Mouse (Mus musculus): ENCODE data around the gene Dgkz.
A peak's percentile ranks its signal among the peaks of the same experiment; 100 is the strongest.

Dgkz gene

DNA sequence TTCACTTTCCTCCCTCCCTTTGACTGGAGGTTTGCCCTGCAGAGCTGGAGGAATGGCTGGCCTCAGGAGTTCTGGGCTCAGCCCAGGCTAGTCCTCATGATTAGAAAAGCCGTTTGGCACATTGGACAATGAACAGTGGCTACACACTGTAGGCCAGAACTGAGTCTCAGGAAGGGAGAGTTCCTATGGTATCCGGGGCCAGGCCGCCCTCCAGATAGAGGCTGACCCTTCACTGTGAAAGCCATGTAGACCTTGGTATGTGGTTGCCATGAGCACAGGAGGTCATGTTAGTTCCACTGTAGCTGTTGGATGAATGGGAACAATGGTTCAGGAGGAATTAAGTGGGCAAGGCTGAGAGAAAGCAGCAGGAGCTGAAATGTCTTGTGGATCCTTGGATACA lies 17.7 kb upstream of the Dgkz start:
- no peak for DNase-seq

DNA sequence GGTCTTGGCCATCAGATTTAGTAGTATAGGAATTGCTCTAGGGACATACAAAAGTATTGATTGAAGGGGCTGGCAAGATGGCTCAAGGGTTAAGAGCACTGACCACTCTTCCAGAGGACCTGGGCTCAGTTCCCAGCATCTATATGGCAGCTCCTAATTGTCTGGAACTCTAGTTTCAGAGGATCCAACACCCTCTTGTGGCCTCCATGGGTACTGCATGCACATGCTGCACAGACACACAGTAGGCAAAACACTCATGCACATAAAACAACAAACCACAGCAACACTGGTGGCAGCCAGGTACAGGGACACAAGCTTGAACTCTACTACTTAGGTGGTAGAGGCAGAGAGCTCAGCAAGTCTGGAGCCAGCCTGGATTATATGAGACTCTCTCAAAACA lies 14.1 kb upstream of the Dgkz start:
- no peak for DNase-seq

DNA sequence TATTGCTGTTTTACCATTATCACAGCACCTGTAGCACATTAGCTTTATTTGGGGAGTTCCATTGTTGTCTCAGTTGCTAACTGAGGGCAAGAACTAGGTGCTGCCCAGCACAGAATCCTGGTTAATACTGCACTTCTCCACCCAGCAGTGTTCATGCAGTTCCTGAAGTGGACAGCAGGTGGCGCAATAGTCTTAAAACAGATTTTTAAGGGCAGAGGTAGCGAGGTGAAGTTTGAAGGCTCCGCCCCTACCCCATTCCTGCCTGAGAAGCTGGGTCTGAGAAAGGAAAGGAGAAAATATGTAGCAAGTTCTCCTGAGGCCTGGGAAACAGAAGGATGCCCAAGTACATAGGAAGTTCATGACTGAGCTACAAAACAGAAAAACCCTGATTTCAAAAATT lies 11.9 kb upstream of the Dgkz start:
- DNase-seq = peak; percentile 90

DNA sequence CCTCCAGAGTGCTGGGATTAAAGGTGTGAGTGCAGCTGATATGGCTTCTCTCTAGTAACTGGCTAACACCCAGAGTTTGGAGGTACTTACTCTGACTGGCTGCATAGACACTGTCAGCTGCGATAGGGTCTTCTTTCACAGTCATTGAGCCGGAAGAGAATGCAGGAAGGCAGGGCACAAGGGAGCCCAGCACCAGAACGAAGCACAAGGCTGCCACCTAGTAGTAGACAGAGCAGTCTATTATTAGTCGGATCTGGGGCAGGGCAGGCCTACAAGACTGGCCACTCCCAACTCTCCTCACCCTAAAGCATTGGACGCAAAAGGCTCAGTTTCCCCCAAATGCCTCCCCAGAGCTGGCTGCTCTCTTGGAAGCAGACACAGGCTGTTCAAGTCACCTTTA lies 10.4 kb upstream of the Dgkz start:
- DNase-seq = peak; percentile 74

DNA sequence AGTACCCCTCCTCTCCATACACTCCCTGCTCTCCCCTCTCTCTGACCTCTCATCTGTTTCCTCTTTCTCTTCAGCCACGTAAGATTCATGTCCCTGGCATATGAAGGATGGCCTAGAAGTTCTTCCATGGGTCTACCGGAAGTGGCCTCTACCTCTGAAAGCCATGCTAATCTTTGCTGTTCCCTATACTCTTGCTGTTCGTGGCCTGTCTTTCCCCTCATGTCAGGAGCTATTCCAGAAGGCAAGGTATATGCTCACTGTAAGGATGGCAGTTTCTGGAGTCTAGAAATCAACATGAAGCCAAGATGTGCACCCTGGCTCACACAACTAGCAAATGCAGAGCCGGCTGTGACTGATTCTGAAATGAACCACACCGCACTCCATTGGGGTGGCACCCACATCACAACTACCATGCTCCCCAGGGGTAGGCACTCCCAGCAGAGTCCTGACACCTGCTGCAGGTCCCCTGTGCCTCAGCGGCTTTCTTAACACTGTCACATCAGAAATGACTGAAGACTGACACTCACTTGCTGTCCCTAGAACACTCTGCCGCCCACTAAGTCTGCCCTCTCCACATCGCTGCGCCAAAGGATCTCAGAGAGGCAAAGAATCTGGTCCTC lies 9.4 kb upstream of the Dgkz start:
- no peak for DNase-seq

DNA sequence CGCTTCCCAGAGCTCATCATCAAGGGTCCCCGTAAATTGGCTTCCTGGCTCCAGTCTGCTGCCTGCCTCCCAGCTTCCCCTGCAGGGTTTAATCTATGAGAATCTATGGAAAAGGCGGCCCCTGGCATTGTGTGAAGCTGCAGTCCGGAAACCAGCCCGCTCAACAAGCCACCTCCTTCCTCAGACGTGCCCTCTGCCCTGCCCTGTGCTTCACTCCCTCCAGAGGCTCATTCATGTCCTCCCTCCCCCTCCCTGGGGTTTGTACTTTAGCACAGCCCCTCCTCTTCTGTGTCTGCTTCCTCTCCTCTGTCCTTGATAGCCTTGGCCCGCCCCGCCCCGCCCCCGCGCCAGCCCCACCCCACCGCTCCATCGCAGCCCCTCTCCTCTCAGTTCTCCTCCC lies 8.8 kb upstream of the Dgkz start:
- peak; percentile 94 for DNase-seq

DNA sequence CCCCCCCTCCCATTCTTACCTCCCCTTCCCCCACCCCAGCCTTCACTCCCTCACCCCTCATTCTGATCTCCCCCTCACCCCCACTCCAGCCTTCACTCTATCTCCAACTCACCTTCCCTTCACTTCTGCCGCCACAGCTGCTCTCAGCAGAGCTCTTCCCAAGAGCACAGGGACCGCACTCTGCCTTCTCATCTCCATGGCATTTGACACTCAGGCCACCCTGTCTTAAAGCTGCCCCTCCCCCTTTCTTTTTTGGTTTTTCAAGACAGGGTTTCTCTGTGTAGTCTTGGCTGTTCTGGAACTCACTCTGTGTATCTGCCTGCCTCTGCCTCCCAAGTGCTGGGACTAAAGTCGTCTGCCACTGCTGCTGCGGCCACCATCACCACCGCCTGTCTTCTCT lies 5.2 kb upstream of the Dgkz start:
- DNase-seq = no peak

DNA sequence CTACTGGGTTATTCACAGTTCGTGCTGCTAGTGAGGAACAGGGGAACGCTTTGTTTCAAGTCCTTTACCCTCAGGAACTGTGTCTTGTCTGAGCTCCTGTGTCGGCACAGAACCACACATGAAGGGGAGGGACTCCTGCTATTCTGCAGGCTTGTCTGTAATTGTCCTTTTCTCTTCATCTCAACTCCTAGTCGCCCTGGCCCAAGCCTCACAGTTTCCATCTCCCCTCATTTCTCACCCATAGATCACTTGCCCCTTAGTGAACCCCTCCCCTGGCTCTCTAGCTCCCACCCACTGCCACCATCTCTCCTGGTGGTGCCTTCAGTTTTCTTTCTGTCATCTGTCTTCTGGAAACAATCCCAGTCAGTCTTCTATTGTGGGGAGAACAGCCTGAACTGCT lies 4.6 kb upstream of the Dgkz start:
- no peak for DNase-seq

DNA sequence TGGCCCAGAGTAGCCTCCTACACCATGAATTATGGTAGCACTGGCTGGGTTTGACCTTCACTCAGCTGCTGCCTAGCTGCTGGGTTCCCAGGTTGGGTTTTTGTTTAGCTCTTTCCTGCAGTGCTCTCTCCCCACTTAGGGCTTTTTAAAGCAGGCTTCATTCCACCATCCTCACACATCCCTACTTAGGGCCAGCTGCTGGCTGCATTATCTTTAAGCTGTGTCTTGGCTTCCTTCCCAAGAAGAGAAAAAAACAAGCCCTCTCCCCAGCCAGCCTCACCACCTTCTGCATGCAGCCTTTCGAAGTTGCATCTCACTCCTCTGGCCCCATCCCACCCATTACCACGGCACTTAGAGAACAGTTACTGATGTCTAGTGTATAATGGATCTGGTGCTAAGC lies 2.9 kb upstream of the Dgkz start:
- DNase-seq = no peak

DNA sequence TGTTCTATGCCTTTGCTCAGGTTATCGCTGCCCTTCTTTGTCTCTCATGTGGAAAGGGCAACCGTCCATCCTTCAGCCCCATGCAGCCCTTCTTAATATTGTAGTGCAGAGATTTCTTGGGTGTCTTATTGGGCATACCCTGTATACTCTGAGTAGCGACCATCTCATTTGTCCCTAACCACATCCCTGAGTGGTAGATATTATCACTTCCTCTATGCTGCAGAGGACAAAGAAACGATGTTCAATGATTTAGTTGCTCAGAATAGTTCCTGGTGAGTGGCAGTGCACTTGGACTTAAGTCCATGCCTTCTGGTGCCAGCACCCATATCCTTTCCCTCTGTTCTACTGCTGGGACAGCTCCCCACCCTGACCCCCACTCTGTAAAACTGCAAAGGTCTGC lies 2.3 kb upstream of the Dgkz start:
- no peak for DNase-seq

DNA sequence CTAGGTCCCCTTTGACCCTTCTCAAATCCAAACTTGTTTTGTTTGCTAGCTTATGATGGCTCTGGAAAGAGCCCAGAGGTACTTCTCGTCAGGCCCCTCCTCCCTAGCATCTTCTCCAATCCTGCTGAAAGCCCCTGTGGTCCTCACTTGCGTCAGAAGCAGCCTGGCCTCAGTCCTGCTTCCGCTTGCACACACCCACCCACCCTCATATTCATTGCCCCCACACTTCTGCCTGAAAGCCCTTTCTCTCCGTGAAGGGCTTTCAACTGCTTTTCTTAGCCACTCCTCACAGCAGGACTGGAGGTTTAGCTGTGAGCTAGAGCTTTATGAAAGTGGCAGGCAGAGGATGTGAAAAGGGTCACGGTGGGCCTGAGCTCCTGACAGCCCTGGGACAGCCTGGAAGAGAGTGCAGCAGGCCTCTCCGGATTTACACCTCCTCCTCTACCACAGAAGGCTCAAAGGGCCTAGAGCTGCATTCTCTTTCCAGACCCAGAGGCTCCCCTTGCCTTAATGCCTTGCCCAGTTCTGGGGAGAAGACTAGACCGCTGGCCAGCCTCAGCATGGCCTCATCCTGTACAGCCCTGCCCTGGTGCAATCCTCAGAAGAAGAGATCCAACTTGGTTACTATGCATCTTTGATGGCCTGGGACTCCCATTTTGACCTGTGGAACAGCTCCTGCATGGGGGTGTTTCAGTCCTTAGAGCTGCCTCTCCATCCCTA lies 2.1 kb downstream of the Dgkz start:
- DNase-seq = no peak

DNA sequence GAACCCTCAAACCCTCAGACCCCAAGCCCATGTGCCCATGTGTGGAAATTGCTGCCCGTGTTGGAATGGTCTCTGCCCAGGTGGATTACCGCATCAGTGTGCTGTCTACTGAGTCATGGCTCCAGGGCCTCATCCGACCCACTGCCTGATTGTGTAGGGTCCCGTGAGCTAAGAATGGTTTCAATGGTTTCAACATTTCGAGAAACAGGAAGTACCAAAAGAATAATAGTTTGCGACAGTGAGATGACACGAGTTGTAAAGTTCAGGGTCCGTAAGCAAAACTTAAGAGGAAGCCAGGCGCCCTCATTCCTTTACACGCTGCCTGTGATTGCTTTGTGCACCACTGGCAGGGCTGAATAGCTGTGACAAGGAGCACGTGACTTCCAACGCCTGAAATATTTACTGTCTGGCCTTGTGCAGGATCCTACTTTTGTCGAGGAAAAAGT lies 3.5 kb downstream of the Dgkz start:
- DNase-seq = no peak

DNA sequence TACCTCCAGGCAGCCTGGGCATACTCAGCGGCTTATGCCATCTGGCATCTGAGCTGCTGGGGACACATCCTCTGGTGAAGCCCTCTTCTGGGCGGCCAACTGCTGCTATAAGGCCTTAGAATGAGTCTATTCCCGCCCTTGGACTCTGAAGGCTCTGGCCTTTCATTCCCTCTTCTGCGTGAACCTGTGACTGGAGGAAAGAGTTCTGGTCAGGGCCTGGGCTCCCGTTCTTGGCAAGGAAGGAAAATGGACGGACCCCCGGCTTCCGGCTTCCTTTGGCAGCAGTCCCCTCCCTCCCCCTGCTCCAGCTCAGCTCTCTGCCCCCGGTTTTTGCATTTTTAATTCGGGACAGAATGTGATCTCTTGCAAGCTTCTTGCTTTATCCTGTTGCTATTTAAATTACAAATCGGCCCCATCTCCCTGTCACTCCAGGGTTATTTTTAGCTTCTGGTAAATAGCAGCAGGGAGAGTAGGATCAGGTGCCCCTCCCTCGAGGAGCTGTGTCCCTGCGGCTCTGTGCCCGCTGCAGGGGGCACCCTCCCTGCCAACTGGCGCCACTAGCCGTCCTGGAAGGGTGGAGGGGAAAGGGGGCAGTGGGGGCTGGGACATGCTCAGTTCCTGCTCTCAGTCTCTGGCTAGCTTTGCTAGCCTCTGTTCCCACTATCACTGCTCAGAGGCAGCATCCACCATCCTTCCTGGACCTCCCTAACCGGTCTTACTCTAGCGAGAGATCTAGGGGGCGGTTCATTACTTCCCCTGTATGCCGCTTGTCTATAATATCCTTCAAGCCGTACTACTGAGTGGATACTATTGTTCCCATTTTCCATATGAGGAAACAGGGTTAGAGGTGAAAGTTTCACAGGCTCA lies 4.2 kb downstream of the Dgkz start:
- no peak for DNase-seq

DNA sequence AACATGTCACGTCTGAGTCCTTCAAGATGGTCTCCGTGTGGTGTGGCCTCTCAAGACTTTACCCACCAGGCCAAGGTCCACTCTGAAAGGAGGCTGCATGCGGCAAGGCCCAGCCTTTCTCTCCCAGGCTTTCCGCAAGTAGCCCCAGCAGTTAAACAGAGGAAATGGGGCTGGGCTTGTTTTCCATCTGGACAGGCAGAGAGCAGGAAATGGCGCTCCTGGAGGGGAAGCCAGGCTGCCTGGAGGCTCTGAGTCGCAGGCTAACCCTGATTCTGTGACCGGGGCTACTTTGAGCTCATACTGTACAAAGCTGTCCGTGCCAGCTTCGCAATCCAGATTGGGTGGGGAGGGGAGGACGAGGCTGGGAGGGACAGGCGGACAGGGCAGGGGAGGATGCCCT lies 7.7 kb downstream of the Dgkz start:
- no peak for DNase-seq

DNA sequence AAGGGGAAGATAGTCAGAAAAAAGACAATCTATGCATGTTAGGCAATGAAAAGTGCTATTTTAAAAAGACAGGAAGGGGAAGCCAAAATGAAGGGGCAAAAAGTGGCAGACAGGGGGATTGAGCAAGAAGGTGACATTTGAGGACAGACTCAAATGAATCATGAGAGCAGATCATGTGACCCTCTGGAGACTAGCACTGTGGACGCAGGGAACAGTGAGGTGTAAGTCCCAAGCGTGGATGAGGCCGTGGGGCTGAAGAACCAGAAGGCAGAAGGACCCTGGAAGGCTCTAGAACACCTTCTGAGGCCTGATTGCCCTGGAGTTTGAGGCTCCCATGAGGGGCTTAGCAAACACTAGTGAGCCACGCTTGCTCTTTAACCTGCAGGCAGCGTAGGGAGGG lies 9.3 kb downstream of the Dgkz start:
- DNase-seq = no peak

DNA sequence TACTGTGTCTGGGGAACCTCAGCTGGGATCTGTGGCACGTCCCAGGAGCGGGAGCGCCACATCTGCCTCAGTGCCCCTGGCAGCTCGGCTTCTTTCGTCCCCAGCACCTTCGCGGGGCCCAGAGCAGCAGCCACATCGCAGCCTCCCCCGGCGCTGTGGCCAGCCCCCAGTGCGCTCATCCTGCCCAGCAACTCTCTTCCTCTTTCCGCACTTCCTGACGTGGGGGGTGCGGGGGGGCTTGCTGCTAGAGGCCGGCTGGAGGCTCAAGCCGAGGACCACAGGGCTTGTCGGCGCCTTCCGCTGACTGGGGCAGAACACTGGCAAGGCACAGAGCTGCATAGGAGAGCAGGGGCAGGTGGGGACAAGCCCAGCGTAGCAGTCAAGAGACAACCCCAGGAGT lies 10.2 kb downstream of the Dgkz start:
- peak; percentile 57 for DNase-seq

DNA sequence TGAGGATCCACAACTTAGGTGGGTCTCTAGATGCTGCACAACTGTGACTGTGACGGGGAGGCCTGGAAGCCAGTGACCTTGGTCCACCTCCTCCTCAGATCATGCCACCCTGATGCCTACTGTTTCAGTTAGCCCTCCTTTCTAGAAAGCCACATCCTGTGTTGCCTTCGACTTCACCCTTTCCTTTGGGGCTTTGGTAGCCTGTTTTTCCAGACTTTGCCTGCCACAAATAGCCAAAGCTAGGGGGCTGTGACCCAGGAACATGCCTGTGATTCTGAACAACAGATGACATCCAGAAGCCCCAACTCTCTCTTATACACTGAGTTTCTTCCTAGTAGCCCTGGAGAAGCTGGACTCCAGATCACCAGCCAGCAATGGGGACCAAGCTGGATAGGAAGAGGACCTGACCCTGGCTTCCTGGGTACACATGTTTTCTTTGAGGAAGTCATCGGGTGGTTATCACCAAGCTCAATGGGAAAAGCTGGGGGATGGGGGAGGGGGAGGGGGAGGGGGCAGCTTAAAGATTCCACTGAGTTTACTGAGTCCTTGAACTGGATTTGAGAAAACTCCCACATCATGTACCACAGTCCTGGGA lies 11.0 kb downstream of the Dgkz start:
- DNase-seq = no peak

DNA sequence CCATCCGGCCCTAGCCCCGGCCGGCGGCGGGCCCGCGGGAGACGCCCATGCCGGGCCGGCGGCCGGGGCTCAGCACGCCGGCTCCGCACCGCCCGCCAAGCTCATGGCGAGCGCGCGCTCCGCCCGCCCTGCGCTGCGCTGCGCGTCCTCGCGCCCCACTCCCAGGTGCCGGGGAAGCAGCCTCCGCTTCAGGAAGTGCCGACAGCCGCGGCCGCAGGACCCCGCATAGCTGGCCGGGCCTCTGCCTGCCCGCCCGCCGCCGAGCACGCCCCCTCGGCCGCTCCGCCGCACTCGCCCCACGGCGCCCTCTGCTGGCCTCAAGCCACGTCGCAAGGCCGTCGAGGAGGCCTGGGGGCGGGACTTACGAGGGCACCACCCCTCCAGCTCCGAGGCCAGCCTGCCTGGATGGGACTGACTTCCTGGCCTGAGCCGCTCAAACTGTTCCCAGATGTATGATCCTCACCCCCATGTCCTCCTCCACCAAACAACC lies 12.2 kb downstream of the Dgkz start:
- DNase-seq = peak; percentile 95

DNA sequence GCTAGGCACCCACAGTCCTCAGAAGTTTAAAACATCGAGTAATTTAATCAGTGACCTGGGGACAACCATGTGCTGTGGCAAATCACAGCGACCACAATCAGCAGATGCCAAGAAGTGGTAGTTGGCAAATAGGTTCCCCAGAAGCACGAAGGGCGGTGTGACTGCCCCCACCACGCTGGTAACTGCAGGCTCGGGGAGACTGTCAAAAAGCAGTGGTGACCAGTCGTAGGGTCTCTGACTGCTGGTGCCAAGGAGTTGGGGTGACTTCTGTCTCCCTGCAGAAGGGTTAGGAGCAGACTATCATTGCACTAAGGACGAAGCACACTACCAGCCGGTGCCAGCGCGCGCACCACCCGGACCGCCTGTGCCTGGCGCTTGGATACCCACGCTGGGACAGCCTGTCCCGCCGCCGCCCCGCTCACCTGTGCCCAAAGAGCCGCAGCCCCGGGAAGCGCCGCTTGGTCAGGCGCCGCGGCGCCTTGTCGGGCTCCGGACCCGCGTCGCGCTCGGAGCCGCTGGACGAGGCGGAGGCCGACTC lies 12.7 kb downstream of the Dgkz start:
- DNase-seq = no peak

DNA sequence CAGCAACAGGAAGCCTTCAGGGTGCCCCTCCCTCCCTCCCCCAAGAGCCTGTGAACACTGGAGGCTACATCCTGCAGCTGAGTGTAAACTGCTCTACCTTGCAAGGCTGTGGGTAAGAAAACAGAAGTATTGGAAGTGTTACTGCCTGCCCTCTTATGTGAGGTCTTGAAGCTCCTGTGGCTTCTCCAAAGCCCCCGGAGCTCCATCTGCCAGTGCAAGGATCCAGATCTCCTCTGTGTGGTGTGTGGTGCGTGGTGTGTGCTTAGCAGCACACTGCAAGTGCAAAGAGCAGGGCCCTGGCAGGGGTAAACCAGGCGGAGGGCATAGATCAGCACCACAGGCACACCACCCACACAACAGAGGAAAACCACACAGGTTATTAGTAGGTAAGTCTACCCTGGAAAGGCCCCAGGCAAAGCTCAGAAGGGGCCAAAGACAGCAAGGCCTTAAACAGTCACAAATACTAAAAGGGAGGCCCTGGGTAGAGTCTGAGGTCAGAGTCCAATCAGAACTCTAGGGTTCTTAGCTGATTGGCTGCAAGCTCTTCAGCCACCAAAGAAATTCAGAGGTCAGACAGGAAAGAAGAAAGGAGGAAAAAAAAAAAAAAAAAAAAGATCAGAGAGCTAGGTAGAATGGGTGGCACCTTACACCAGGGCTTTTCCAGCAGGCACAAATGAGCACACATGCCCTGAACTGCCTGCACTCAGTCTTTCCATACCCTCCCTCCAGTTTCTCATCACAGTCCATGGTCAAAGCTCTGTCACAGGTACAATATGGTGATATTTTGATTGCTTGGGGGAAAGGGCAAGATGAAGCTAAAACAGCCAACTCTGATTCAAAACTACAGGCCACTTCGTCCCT lies 13.5 kb downstream of the Dgkz start:
- DNase-seq = no peak

DNA sequence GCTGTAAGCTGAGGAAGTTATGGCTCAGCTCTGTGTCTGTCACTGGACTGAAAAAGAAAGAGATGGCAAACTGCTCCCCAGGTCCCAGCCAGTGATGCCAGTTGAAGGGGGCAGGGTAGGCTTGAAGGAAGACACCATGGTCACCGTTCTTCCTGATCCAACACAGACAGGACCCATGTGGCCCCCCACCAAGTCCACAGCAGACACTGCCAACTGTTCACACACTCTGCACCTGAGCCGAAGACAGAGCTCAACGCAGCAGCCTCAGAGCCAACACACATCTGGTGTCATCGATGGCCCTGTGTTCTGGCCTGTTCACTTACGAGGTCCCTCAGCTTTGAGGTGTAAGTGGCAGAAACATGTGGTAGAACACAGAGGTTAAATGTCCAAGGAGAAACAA lies 15.2 kb downstream of the Dgkz start:
- DNase-seq = no peak
